ENCODE assay signal across 7 mouse cellular contexts in the genomic region with DNA sequence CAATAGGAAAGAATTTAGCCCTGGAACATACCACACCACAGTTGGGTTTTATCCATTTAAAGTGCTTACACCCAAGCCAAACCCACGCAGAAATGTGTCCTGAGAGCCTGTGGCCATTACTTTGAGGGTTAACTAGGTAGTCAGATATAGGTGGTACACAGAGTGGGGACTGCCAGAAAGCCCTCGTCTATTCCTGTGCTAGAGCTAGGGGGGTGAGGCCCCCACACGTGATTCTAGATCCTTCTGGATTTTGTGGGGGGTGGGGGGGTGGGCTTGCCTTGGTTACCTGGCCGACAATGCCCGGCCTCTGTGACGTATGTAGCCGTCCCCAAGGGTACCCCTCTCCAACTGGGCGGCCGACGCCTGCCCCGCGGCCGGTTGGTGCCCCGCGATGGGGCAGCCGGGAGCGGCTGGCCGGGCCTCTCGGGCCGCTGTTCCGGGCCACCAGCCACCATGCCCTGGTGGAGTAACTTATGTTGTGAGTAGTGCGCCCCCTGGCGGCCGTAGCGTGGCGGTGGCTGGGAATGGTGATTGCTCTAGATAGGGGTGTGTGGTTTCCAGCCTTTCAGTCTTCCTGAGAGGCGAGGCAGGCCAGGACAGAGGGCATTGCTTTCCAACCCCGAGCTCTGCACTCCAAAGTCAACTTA. TPM values are rescaled to one million over a fixed set of nuclear protein-coding genes. Genes with fewer than 3 reads are reported as not detected.
DNase-seq lines count a peak whose midpoint lies in the region; ATAC-seq and TF ChIP-seq lines count a peak whose summit lies in the region.

No protein-coding gene starts in this region.

- no peak for TF ChIP-seq POLR2A in small intestine, adult 2 months (IDR thresholded peaks at IDR 0.05; ENCODE audit: low read depth, low read length)

- H3K9me3 ChIP-seq in embryonic facial prominence, embryonic 10.5 days, result no peaks in the 10 kb centered on the region
- H3K9me3 ChIP-seq in midbrain, embryonic 12.5 days, result no peaks in the 10 kb centered on the region

- no peak overlapping the region for H3K9ac ChIP-seq in midbrain, embryonic 12.5 days (replicated peaks)

- 7% methylated on average over 28 of the region's 28 CpGs for WGBS in embryonic facial prominence, embryonic 10.5 days
- 6% methylated on average over 28 of the region's 28 CpGs for WGBS in midbrain, embryonic 12.5 days
- 7% methylated on average over 28 of the region's 28 CpGs for WGBS in small intestine, adult 2 months

- ATAC-seq in midbrain, embryonic 12.5 days (ENCODE audit: low FRiP score, low read depth), result peak; percentile 90

- peak overlapping the region; percentile 58 for H3K4me3 ChIP-seq in embryonic facial prominence, embryonic 10.5 days
- H3K4me3 ChIP-seq in midbrain, embryonic 12.5 days, result peak overlapping the region; percentile 33
- H3K4me3 ChIP-seq in small intestine, adult 2 months (ENCODE audit: low read depth, low read length), result peak overlapping the region; percentile 21; the same call in 1 of the 2 replicates

- peak; percentile 85 for TF ChIP-seq CTCF in small intestine, adult 2 months (IDR thresholded peaks at IDR 0.05; ENCODE audit: extremely low read depth, insufficient read length, insufficient replicate concordance, low read depth, low read length)

- peak; percentile 98 for DNase-seq in adrenal gland, postnatal 14 days
- peak; percentile 93 for DNase-seq in embryonic facial prominence, embryonic 10.5 days (ENCODE audit: low spot score)
- peak; percentile 99 for DNase-seq in heart, adult 11 months
- peak; percentile 92 for DNase-seq in kidney, adult 11 months
- DNase-seq in left cerebral cortex, postnatal 4 days, result peak; percentile 93

- no peaks in the 10 kb centered on the region for H3K27me3 ChIP-seq in embryonic facial prominence, embryonic 10.5 days (replicated peaks; ENCODE audit: low read depth, poor library complexity, severe bottlenecking)
- H3K27me3 ChIP-seq in midbrain, embryonic 12.5 days, result no peaks in the 10 kb centered on the region
- no peaks in the 10 kb centered on the region for H3K27me3 ChIP-seq in small intestine, adult 2 months (ENCODE audit: control insufficient read depth, insufficient read depth, low read length)

- H3K36me3 ChIP-seq in embryonic facial prominence, embryonic 10.5 days (replicated peaks), result no peaks in the 10 kb centered on the region
- H3K36me3 ChIP-seq in midbrain, embryonic 12.5 days, result no peaks in the 10 kb centered on the region
- H3K36me3 ChIP-seq in small intestine, adult 2 months (ENCODE audit: control insufficient read depth, insufficient read depth, low read length), result no peaks in the 10 kb centered on the region

- H3K4me2 ChIP-seq in midbrain, embryonic 12.5 days (replicated peaks), result peak overlapping the region; percentile 52

- intact Hi-C loops in left cerebral cortex, postnatal 4 days (cut with DNase I), result no loop called here

- peaks cover 10% of the 10 kb centered on the region for H3K4me1 ChIP-seq in embryonic facial prominence, embryonic 10.5 days
- no peaks in the 10 kb centered on the region for H3K4me1 ChIP-seq in midbrain, embryonic 12.5 days
- no peaks in the 10 kb centered on the region for H3K4me1 ChIP-seq in small intestine, adult 2 months (ENCODE audit: control insufficient read depth, insufficient read depth, insufficient read length, low read length)

- peak overlapping the region; percentile 79 for H3K27ac ChIP-seq in embryonic facial prominence, embryonic 10.5 days (replicated peaks)
- no peak overlapping the region for H3K27ac ChIP-seq in midbrain, embryonic 12.5 days (replicated peaks)
- H3K27ac ChIP-seq in small intestine, adult 2 months (ENCODE audit: insufficient read depth, low read depth, low read length), result no peak overlapping the region

RNA-seq across cellular contexts. Expression of a gene that starts 41.3 kb away (rescaled TPM):
- 11.7 and 12.3 TPM in 2 replicates for total RNA-seq in adrenal gland, postnatal 14 days (2021)
- 18.8 and 22.7 TPM in 2 replicates for polyA plus RNA-seq in embryonic facial prominence, embryonic 10.5 days (2016; fragmentation: Nextera tagmentation; extraction: Ambion mirVana)
- total RNA-seq in left cerebral cortex, postnatal 4 days (2021), result 10 to 100 TPM; 13.7 to 14.3 TPM
- polyA plus RNA-seq in midbrain, embryonic 12.5 days (2016; fragmentation: Nextera tagmentation; extraction: Ambion mirVana), result 23.3 and 23.4 TPM in 2 replicates
- 3.4 and 8.1 TPM in 2 replicates for polyA plus RNA-seq in small intestine, adult 2 months (2012; rRNA removed)
